Mouse (Mus musculus): ENCODE measurements around the gene Olfr307.
"Not testable (repeated sequence)": the region's sequence is repeated elsewhere in the genome, so short reads cannot be mapped to it uniquely, and the experiment has no call there.

DNA sequence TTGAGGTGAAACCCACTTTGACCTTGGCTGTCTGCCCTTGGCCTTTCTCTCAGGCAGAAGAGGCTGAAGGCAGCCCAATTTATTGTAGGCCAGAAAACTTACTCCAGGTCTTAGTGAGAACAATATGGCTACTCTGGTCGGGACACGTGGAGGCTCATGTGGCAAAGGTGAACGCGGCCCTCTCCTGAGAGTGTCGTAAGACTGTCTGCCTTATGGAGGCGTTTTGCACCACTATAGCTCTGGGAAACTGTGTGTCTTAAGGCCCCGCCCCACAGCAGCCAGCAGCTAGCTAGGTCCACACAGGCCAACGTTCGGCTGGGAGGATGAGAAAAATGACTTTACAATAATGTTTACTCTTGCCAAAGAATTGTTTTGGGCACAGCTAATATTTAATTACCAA, 8.9 kb upstream of the Olfr307 start:
- TF ChIP-seq CTCF (IDR thresholded peaks at IDR 0.05; ENCODE audit: control insufficient read depth, insufficient read depth, low read length); POLR2A (IDR thresholded peaks at IDR 0.05; ENCODE audit: borderline replicate concordance, control insufficient read depth, low read depth, low read length): not testable (repeated sequence)

Measured in bone marrow, adult 2 months (tissue).